Mouse (Mus musculus) midbrain, embryonic 16.5 days (tissue): ENCODE results near the gene Frem3. TPM values are rescaled to one million over a fixed set of nuclear protein-coding genes. Genes with fewer than 3 reads are reported as not detected.

ENCODE experiments used
- ATAC-seq: fragments of 200-750 bp; cut with Nextera tagmentation; 2 replicates; pipeline ENCODE4 v1.8.0; 2017; ENCODE audit warnings: moderate TSS enrichment
- H3K27ac ChIP-seq: fragments of 300-500 bp; sonication (generic); 2 replicates; pipeline ENCODE4 v1.5.1; 2014; ENCODE audit warnings: mild to moderate bottlenecking, low read length, mixed read lengths
- H3K27me3 ChIP-seq: fragments of 300-500 bp; sonication (generic); 2 replicates; pipeline ENCODE4 v1.6.1; 2014; ENCODE audit warnings: low read depth, low read length, mixed read lengths; ENCODE audit not compliant: control insufficient read depth, insufficient read depth
- H3K36me3 ChIP-seq: fragments of 300-500 bp; sonication (generic); 2 replicates; pipeline ENCODE4 v1.6.1; 2014; ENCODE audit warnings: mild to moderate bottlenecking, low read length, moderate library complexity, mixed read lengths; ENCODE audit not compliant: control insufficient read depth, insufficient read depth
- H3K4me1 ChIP-seq: fragments of 300-500 bp; sonication (generic); 2 replicates; pipeline ENCODE4 v1.6.1; 2014; ENCODE audit warnings: mild to moderate bottlenecking, low read length, mixed read lengths; ENCODE audit not compliant: control insufficient read depth, insufficient read depth
- H3K4me2 ChIP-seq: fragments of 300-500 bp; sonication (generic); 2 replicates; pipeline ENCODE4 v1.6.1; 2014; ENCODE audit warnings: mild to moderate bottlenecking, low read length, mixed read lengths
- H3K4me3 ChIP-seq: fragments of 300-500 bp; sonication (generic); 2 replicates; pipeline ENCODE4 v1.5.1; 2014; ENCODE audit warnings: low read depth, mild to moderate bottlenecking, low read length, moderate library complexity, mixed read lengths
- H3K9ac ChIP-seq: fragments of 300-500 bp; sonication (generic); 2 replicates; pipeline ENCODE4 v1.6.1; 2014; ENCODE audit warnings: low read depth, low read length, mixed read lengths
- H3K9me3 ChIP-seq: fragments of 300-500 bp; sonication (generic); replicated peaks from 2 replicates; pipeline ENCODE4 v1.6.1; 2014; ENCODE audit warnings: mild to moderate bottlenecking, low read length, mixed read lengths; ENCODE audit not compliant: control insufficient read depth, poor library complexity, severe bottlenecking
- WGBS: fragments of 180-500 bp; shearing (Covaris S2); extraction: QIAGEN DNeasy Blood & Tissue Kit; methylation state at CpG from one replicate; pipeline ENCODE4 v1.1.7; 2014; 5-methylcytosine and 5-hydroxymethylcytosine counted together
- polyA plus RNA-seq: library from polyadenylated mRNA; unstranded; fragments of >200 nt; fragmentation: Nextera tagmentation; extraction: Ambion mirVana; gene quantifications from 2 replicates; pipeline ENCODE4 v1.2.1, GENCODE M21; 2015

The Frem3 gene
- 0.09 and 0.16 TPM in 2 replicates for polyA plus RNA-seq

GRCm38 (mm10) chr8:80610549-80611440 lies at the start of gene Frem3:
Frem3 (plus strand) TSS chr8:80611080.
- H3K4me1 ChIP-seq: peaks cover 4% of the 10 kb centered on the region; the same call in 1 of the 2 replicates
- peak within 1 kb of the TSS; percentile 91 for H3K4me2 ChIP-seq
- H3K9ac ChIP-seq: peak within 1 kb of the TSS; percentile 46
- WGBS: 1% methylated on average over 32 of the region's 32 CpGs
- peaks cover 16% of the 10 kb centered on the region for H3K27me3 ChIP-seq
- H3K9me3 ChIP-seq: no peaks in the 10 kb centered on the region
- peak within 1 kb of the TSS; percentile 45 for H3K4me3 ChIP-seq
- no peaks in the 10 kb centered on the region for H3K36me3 ChIP-seq
- peak; percentile 45; the same call in 1 of the 2 replicates for ATAC-seq
- no peak within 1 kb of the TSS for H3K27ac ChIP-seq

GRCm38 (mm10) chr8:80564205-80564839 lies 46.6 kb upstream of the Frem3 start:
- Histone ChIP-seq H3K27ac (no peak overlapping the region), H3K4me1 (no peaks in the 10 kb centered on the region), H3K4me2 (no peak overlapping the region), H3K4me3 (no peak overlapping the region), H3K27me3 (no peaks in the 10 kb centered on the region), H3K36me3 (no peaks in the 10 kb centered on the region), H3K9ac (no peak overlapping the region), H3K9me3 (no peaks in the 10 kb centered on the region)
- ATAC-seq: no peak
- 62% methylated on average over 3 of the region's 3 CpGs for WGBS

- WGBS: 94% methylated on average over 1 of the region's 1 CpGs
- no peak overlapping the region for H3K27ac ChIP-seq
Observed at GRCm38 (mm10) chr8:80567471-80567870, 43.4 kb upstream of the Frem3 start.

GRCm38 (mm10) chr8:80568243-80568995 lies 42.5 kb upstream of the Frem3 start:
- no peak overlapping the region for H3K9ac ChIP-seq
- no peak overlapping the region for H3K27ac ChIP-seq
- H3K4me2 ChIP-seq: no peak overlapping the region
- ATAC-seq: peak; percentile 85
- H3K9me3 ChIP-seq: no peaks in the 10 kb centered on the region
- no peaks in the 10 kb centered on the region for H3K36me3 ChIP-seq
- H3K4me3 ChIP-seq: no peak overlapping the region
- H3K27me3 ChIP-seq: no peaks in the 10 kb centered on the region
- no peaks in the 10 kb centered on the region for H3K4me1 ChIP-seq
- WGBS: 71% methylated on average over 6 of the region's 6 CpGs

More at GRCm38 (mm10) chr8:80567471-80567870, 43.4 kb upstream of the Frem3 start:
- H3K4me1 ChIP-seq: no peaks in the 10 kb centered on the region
- H3K27me3 ChIP-seq: no peaks in the 10 kb centered on the region
- H3K9ac ChIP-seq: no peak overlapping the region
- no peaks in the 10 kb centered on the region for H3K36me3 ChIP-seq
- ATAC-seq: no peak
- no peak overlapping the region for H3K4me3 ChIP-seq
- H3K9me3 ChIP-seq: no peaks in the 10 kb centered on the region
- H3K4me2 ChIP-seq: no peak overlapping the region

- H3K4me2 ChIP-seq: no peak overlapping the region
- no peaks in the 10 kb centered on the region for H3K9me3 ChIP-seq
- no peak overlapping the region for H3K27ac ChIP-seq
- ATAC-seq: no peak
- H3K9ac ChIP-seq: no peak overlapping the region
- H3K4me1 ChIP-seq: no peaks in the 10 kb centered on the region
- 70% methylated on average over 1 of the region's 1 CpGs for WGBS
- H3K27me3 ChIP-seq: no peaks in the 10 kb centered on the region
- no peaks in the 10 kb centered on the region for H3K36me3 ChIP-seq
- H3K4me3 ChIP-seq: no peak overlapping the region
Observed at GRCm38 (mm10) chr8:80572417-80573061, 38.3 kb upstream of the Frem3 start.

- no peak overlapping the region for H3K4me2 ChIP-seq
- no peaks in the 10 kb centered on the region for H3K36me3 ChIP-seq
- no peaks in the 10 kb centered on the region for H3K9me3 ChIP-seq
- 65% methylated on average over 2 of the region's 2 CpGs for WGBS
- H3K9ac ChIP-seq: no peak overlapping the region
- no peak for ATAC-seq
- no peak overlapping the region for H3K4me3 ChIP-seq
- H3K4me1 ChIP-seq: no peaks in the 10 kb centered on the region
- H3K27me3 ChIP-seq: no peaks in the 10 kb centered on the region
- no peak overlapping the region for H3K27ac ChIP-seq
Observed at GRCm38 (mm10) chr8:80577126-80577525, 33.8 kb upstream of the Frem3 start.

- no peaks in the 10 kb centered on the region for H3K36me3 ChIP-seq
- H3K9ac ChIP-seq: no peak overlapping the region
- H3K9me3 ChIP-seq: no peaks in the 10 kb centered on the region
- H3K27ac ChIP-seq: no peak overlapping the region
- no peak overlapping the region for H3K4me3 ChIP-seq
- WGBS: 71% methylated on average over 1 of the region's 1 CpGs
- H3K27me3 ChIP-seq: no peaks in the 10 kb centered on the region
- H3K4me2 ChIP-seq: no peak overlapping the region
- H3K4me1 ChIP-seq: no peaks in the 10 kb centered on the region
- ATAC-seq: no peak
Observed at GRCm38 (mm10) chr8:80579038-80579437, 31.8 kb upstream of the Frem3 start.

GRCm38 (mm10) chr8:80592626-80593025 lies 18.3 kb upstream of the Frem3 start:
- Histone ChIP-seq H3K27ac (no peak overlapping the region), H3K4me3 (no peak overlapping the region), H3K9me3 (no peaks in the 10 kb centered on the region), H3K4me2 (no peak overlapping the region), H3K9ac (no peak overlapping the region), H3K4me1 (no peaks in the 10 kb centered on the region), H3K27me3 (no peaks in the 10 kb centered on the region), H3K36me3 (no peaks in the 10 kb centered on the region)
- ATAC-seq: no peak
- 88% methylated on average over 5 of the region's 5 CpGs for WGBS
